Mouse (Mus musculus): Measurements from ENCODE around the gene Zcwpw1. TPM values are rescaled to one million over a fixed set of nuclear protein-coding genes. Genes with fewer than 3 reads are reported as not detected.

The Zcwpw1 gene
- polyA plus RNA-seq, 1 experiment from 2014 or later = 22.0 TPM

GRCm38 (mm10) chr5:137783901-137784540 lies 3.6 kb upstream of the Zcwpw1 start:
- WGBS = 81% methylated on average over 9 of the region's 9 CpGs
- Histone ChIP-seq H3K36me3 (replicated peaks; ENCODE audit: control insufficient read depth, insufficient read depth, low read depth, low read length) (no peaks in the 10 kb centered on the region; the same call in none of the 2 replicates), H3K4me1 (ENCODE audit: control insufficient read depth, insufficient read depth, low read length) (peaks cover 8% of the 10 kb centered on the region)

GRCm38 (mm10) chr5:137784546-137784945 lies 3.1 kb upstream of the Zcwpw1 start:
- H3K27me3 ChIP-seq (ENCODE audit: control insufficient read depth, insufficient read depth, low read length) = no peaks in the 10 kb centered on the region
- peak overlapping the region; percentile 83 for H3K4me3 ChIP-seq (ENCODE audit: low read depth, low read length)
- H3K27ac ChIP-seq (replicated peaks; ENCODE audit: low read depth, low read length) = no peak overlapping the region
- no peaks in the 10 kb centered on the region; the same call in none of the 2 replicates for H3K36me3 ChIP-seq (replicated peaks; ENCODE audit: control insufficient read depth, insufficient read depth, low read depth, low read length)
- DNase-seq (ENCODE audit: low spot score) (no peak), ATAC-seq (replicated peaks; ENCODE audit: insufficient number of reproducible peaks, low FRiP score, low TSS enrichment, low read depth) (no peak)
- peak overlapping the region; percentile 60 for H3K4me2 ChIP-seq (ENCODE audit: low read depth, low read length)
- H3K9me3 ChIP-seq (replicated peaks; ENCODE audit: control insufficient read depth, low read length) = no peaks in the 10 kb centered on the region
- H3K9ac ChIP-seq (replicated peaks; ENCODE audit: low read length) = peak overlapping the region; percentile 19; the same call in 1 of the 2 replicates
- WGBS = 89% methylated on average over 14 of the region's 14 CpGs
- H3K4me1 ChIP-seq (ENCODE audit: control insufficient read depth, insufficient read depth, low read length) = peaks cover 8% of the 10 kb centered on the region

More at GRCm38 (mm10) chr5:137783901-137784540, 3.6 kb upstream of the Zcwpw1 start:
- Histone ChIP-seq H3K27ac (replicated peaks; ENCODE audit: low read depth, low read length) (no peak overlapping the region), H3K9ac (replicated peaks; ENCODE audit: low read length) (peak overlapping the region; percentile 37), H3K4me3 (ENCODE audit: low read depth, low read length) (peak overlapping the region; percentile 83), H3K27me3 (ENCODE audit: control insufficient read depth, insufficient read depth, low read length) (no peaks in the 10 kb centered on the region), H3K9me3 (replicated peaks; ENCODE audit: control insufficient read depth, low read length) (no peaks in the 10 kb centered on the region), H3K4me2 (ENCODE audit: low read depth, low read length) (peak overlapping the region; percentile 60)
- ATAC-seq (replicated peaks; ENCODE audit: insufficient number of reproducible peaks, low FRiP score, low TSS enrichment, low read depth) (no peak), DNase-seq (ENCODE audit: low spot score) (no peak)

GRCm38 (mm10) chr5:137785164-137786031 lies 2.2 kb upstream of the Zcwpw1 start:
- no peaks in the 10 kb centered on the region for H3K9me3 ChIP-seq (replicated peaks; ENCODE audit: control insufficient read depth, low read length)
- peak; percentile 19 for ATAC-seq (replicated peaks; ENCODE audit: insufficient number of reproducible peaks, low FRiP score, low TSS enrichment, low read depth)
- peaks cover 8% of the 10 kb centered on the region for H3K4me1 ChIP-seq (ENCODE audit: control insufficient read depth, insufficient read depth, low read length)
- peak; percentile 30 for DNase-seq (ENCODE audit: low spot score)
- H3K36me3 ChIP-seq (replicated peaks; ENCODE audit: control insufficient read depth, insufficient read depth, low read depth, low read length) = no peaks in the 10 kb centered on the region; the same call in none of the 2 replicates
- H3K27ac ChIP-seq (replicated peaks; ENCODE audit: low read depth, low read length) = peak overlapping the region; percentile 97
- WGBS = 5% methylated on average over 58 of the region's 62 CpGs
- H3K4me3 ChIP-seq (ENCODE audit: low read depth, low read length) = peak overlapping the region; percentile 83
- H3K4me2 ChIP-seq (ENCODE audit: low read depth, low read length) = peak overlapping the region; percentile 60
- H3K9ac ChIP-seq (replicated peaks; ENCODE audit: low read length) = peak overlapping the region; percentile 95
- H3K27me3 ChIP-seq (ENCODE audit: control insufficient read depth, insufficient read depth, low read length) = no peaks in the 10 kb centered on the region

GRCm38 (mm10) chr5:137786109-137786942 lies 1.3 kb upstream of the Zcwpw1 start:
- Histone ChIP-seq H3K9ac (replicated peaks; ENCODE audit: low read length) (peak overlapping the region; percentile 95), H3K9me3 (replicated peaks; ENCODE audit: control insufficient read depth, low read length) (no peaks in the 10 kb centered on the region), H3K4me1 (ENCODE audit: control insufficient read depth, insufficient read depth, low read length) (peaks cover 8% of the 10 kb centered on the region), H3K27me3 (ENCODE audit: control insufficient read depth, insufficient read depth, low read length) (no peaks in the 10 kb centered on the region), H3K36me3 (replicated peaks; ENCODE audit: control insufficient read depth, insufficient read depth, low read depth, low read length) (no peaks in the 10 kb centered on the region; the same call in none of the 2 replicates), H3K4me3 (ENCODE audit: low read depth, low read length) (peak overlapping the region; percentile 83), H3K4me2 (ENCODE audit: low read depth, low read length) (peak overlapping the region; percentile 60), H3K27ac (replicated peaks; ENCODE audit: low read depth, low read length) (peak overlapping the region; percentile 97)
- DNase-seq (ENCODE audit: low spot score) (peak; percentile 100), ATAC-seq (replicated peaks; ENCODE audit: insufficient number of reproducible peaks, low FRiP score, low TSS enrichment, low read depth) (peak; percentile 83)
- WGBS = under 1% methylated on average over 75 of the region's 79 CpGs

- H3K4me3 ChIP-seq (ENCODE audit: low read depth, low read length) = peak overlapping the region; percentile 44; the same call in 1 of the 2 replicates
- H3K9me3 ChIP-seq (replicated peaks; ENCODE audit: control insufficient read depth, low read length) = no peaks in the 10 kb centered on the region
- ATAC-seq (replicated peaks; ENCODE audit: insufficient number of reproducible peaks, low FRiP score, low TSS enrichment, low read depth) = no peak
- H3K4me1 ChIP-seq (ENCODE audit: control insufficient read depth, insufficient read depth, low read length) = peaks cover 8% of the 10 kb centered on the region
- no peak overlapping the region for H3K9ac ChIP-seq (replicated peaks; ENCODE audit: low read length)
- no peak for DNase-seq (ENCODE audit: low spot score)
- no peaks in the 10 kb centered on the region for H3K27me3 ChIP-seq (ENCODE audit: control insufficient read depth, insufficient read depth, low read length)
- H3K36me3 ChIP-seq (replicated peaks; ENCODE audit: control insufficient read depth, insufficient read depth, low read depth, low read length) = no peaks in the 10 kb centered on the region; the same call in 1 of the 2 replicates
- H3K27ac ChIP-seq (replicated peaks; ENCODE audit: low read depth, low read length) = no peak overlapping the region
- 69% methylated on average over 24 of the region's 24 CpGs for WGBS
- H3K4me2 ChIP-seq (ENCODE audit: low read depth, low read length) = peak overlapping the region; percentile 27
Measured at GRCm38 (mm10) chr5:137788171-137788570, 573 bp downstream of the Zcwpw1 start.

- no peak overlapping the region for H3K4me2 ChIP-seq (ENCODE audit: low read depth, low read length)
- ATAC-seq (replicated peaks; ENCODE audit: insufficient number of reproducible peaks, low FRiP score, low TSS enrichment, low read depth) (no peak), DNase-seq (ENCODE audit: low spot score) (no peak)
- no peak overlapping the region for H3K9ac ChIP-seq (replicated peaks; ENCODE audit: low read length)
- no peak overlapping the region for H3K27ac ChIP-seq (replicated peaks; ENCODE audit: low read depth, low read length)
- no peaks in the 10 kb centered on the region for H3K27me3 ChIP-seq (ENCODE audit: control insufficient read depth, insufficient read depth, low read length)
- H3K9me3 ChIP-seq (replicated peaks; ENCODE audit: control insufficient read depth, low read length) = no peaks in the 10 kb centered on the region
- peaks cover 8% of the 10 kb centered on the region for H3K4me1 ChIP-seq (ENCODE audit: control insufficient read depth, insufficient read depth, low read length)
- 94% methylated on average over 2 of the region's 2 CpGs for WGBS
- no peak overlapping the region for H3K4me3 ChIP-seq (ENCODE audit: low read depth, low read length)
- no peaks in the 10 kb centered on the region; the same call in 1 of the 2 replicates for H3K36me3 ChIP-seq (replicated peaks; ENCODE audit: control insufficient read depth, insufficient read depth, low read depth, low read length)
Measured at GRCm38 (mm10) chr5:137788946-137789531, 1.4 kb downstream of the Zcwpw1 start.

GRCm38 (mm10) chr5:137791553-137791952 lies 4.0 kb downstream of the Zcwpw1 start:
- ATAC-seq (replicated peaks; ENCODE audit: insufficient number of reproducible peaks, low FRiP score, low TSS enrichment, low read depth) = no peak
- H3K4me1 ChIP-seq (ENCODE audit: control insufficient read depth, insufficient read depth, low read length) = no peaks in the 10 kb centered on the region
- H3K9me3 ChIP-seq (replicated peaks; ENCODE audit: control insufficient read depth, low read length) = no peaks in the 10 kb centered on the region
- no peak overlapping the region for H3K4me3 ChIP-seq (ENCODE audit: low read depth, low read length)
- no peak for DNase-seq (ENCODE audit: low spot score)
- H3K36me3 ChIP-seq (replicated peaks; ENCODE audit: control insufficient read depth, insufficient read depth, low read depth, low read length) = no peaks in the 10 kb centered on the region
- H3K4me2 ChIP-seq (ENCODE audit: low read depth, low read length) = no peak overlapping the region
- H3K9ac ChIP-seq (replicated peaks; ENCODE audit: low read length) = no peak overlapping the region
- no peaks in the 10 kb centered on the region for H3K27me3 ChIP-seq (ENCODE audit: control insufficient read depth, insufficient read depth, low read length)
- H3K27ac ChIP-seq (replicated peaks; ENCODE audit: low read depth, low read length) = no peak overlapping the region

All from embryonic facial prominence, embryonic 11.5 days (tissue).